Mouse (Mus musculus) hematopoietic stem cell, adult 5-6 weeks (primary cell): Measurements from ENCODE around the gene Fam184b. TPM values are rescaled to one million over a fixed set of nuclear protein-coding genes. Genes with fewer than 3 reads are reported as not detected.

Experiments used
- ATAC-seq, 2 experiments: fragments of 125-278 bp in 1 of 2; replicated peaks in 1 of 2; 2 replicates each; pipeline ENCODE4 v1.8.0; 2016 to 2017; ENCODE audit warnings: inconsistent platforms in 2 of 2, mild to moderate bottlenecking in 2 of 2, moderate number of reproducible peaks in 2 of 2, low read depth in 1 of 2, moderate TSS enrichment in 1 of 2; ENCODE audit not compliant: low FRiP score in 2 of 2, poor library complexity in 2 of 2, severe bottlenecking in 2 of 2, insufficient read depth in 1 of 2, low TSS enrichment in 1 of 2
- total RNA-seq: library from RNA; stranded (forward); fragments of 172-1452, 232-1000 nt; gene quantifications from 2 replicates; pipeline ENCODE4 v1.2.3, GENCODE M21; 2017

Fam184b gene
- total RNA-seq, 1 experiment from 2014 or later = not detected

GRCm38 (mm10) chr5:45638378-45638777 is 1.0 kb downstream of the Fam184b start:
- ATAC-seq = no peak

- ATAC-seq = no peak
Measured at GRCm38 (mm10) chr5:45629470-45629869, 9.9 kb downstream of the Fam184b start.

- no peak for ATAC-seq
Measured at GRCm38 (mm10) chr5:45627771-45628170, 11.6 kb downstream of the Fam184b start.

DNA sequence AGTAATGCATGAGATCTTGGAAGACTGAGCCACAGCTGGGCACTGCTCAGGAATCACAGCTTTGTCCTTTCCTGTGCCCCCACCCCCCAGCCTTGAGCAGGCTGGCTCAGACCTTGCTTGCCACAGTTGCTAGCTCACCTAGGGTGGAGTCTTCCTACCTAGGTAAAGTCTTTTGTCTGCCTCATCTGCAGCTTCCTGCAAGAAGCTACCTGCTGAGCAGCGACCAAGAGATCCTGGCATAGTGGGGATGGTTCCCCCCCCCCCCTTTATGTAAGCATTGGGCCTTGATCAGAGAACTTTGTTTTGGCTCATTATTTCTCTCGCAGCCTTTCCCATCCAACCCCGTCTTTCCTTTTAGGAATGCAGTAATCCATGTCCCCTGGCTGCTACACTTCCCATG is 17.9 kb downstream of the Fam184b start:
- ATAC-seq = no peak

- no peak for ATAC-seq
Measured at GRCm38 (mm10) chr5:45599056-45599455, 40.4 kb downstream of the Fam184b start.

DNA sequence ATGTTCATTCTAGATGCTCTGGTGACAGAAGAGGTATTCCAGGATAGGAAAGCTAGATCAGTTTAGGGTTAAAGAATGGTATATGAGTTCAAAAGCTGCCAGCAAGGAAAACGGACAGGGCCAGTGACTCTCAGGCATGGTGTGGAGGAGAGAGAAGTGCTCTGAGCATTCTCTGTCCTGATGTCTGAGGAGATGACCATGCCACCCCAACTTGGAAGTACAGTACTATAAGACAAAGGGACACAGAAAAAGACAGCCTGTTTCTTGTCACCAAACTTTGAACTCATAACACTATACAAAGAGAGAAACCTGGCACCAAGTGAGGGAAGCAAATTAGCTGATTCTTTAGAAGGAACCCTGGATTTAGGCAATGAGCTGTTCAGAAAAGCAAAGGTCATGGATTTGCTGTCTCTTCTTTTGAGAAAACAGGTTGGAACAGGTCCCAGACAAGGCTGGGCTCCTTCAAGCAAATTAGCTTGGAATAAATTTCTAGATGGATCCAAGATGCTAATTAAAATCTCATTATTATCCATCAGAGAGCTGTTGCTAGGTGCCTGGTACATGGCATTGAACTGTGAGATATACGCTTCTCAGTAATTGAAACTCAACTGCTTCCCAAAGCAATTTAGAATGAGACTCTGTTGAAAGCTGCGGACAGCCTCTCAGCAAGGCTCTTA is 43.9 kb downstream of the Fam184b start:
- no peak for ATAC-seq

GRCm38 (mm10) chr5:45593276-45593675 is 46.1 kb downstream of the Fam184b start:
- ATAC-seq = no peak

GRCm38 (mm10) chr5:45590094-45590493 is 49.3 kb downstream of the Fam184b start:
- no peak for ATAC-seq

DNA sequence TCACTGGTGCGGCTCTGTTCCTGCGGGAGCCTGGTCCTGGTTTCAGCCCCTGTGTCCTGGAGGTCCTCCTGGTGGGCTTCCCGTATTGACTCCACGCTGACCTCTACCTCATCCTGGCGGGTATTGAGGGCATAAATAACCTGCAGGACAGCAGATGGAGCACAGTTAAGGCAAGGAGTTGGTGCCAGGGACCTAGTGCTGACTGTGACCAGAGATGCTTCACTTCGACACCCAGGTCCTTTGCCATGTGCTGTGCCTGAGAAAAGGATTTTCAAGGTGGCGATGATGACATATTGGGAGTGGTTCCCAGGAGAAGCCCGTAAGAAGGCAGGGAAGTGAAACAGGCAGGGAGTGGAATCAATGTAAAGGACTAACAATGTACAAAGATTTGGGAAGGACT is 54.8 kb downstream of the Fam184b start:
- no peak for ATAC-seq

DNA sequence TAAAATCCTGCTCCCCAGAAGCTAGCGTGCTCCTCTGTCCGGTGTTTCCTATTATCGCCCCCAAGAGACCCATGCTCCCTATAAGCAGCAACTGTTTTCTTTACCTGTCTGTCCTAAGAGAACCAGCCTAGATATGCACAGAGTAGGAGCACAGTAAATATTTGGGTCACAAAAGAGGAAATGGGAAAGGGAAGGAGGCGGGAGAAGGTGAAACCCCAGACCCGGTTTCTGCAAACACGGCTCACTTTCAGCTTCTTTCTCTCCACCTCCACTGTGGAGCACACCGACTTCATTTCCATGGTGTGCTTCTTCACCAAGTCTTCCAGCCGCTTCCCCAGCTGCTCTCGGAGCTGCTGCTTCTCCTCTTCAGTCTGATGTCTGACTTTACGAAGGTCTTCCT is 59.1 kb downstream of the Fam184b start:
- ATAC-seq = 0 out of 4 replicates have a peak, but pooled peaks of 1 of the 2 experiments have one; percentile 12

DNA sequence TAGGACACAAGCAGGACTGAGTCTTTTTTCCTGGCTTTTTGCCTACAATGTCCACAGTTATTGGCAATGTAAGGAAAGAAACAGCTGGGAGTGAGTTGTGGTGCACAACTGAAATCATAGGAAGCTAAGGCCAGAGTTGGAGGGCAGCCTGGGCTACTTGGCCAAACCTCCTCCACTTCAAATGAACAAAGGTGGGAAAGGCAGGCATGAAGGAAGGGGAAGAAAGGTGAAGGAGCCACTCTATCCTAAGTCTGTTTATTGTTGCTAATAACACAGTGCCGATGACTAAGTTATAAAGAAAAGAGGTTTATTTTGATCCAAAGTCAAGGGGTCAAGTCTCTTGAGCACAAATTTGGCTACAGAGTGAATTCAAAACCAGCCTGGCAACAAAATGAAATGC is 62.0 kb downstream of the Fam184b start:
- ATAC-seq = no peak

DNA sequence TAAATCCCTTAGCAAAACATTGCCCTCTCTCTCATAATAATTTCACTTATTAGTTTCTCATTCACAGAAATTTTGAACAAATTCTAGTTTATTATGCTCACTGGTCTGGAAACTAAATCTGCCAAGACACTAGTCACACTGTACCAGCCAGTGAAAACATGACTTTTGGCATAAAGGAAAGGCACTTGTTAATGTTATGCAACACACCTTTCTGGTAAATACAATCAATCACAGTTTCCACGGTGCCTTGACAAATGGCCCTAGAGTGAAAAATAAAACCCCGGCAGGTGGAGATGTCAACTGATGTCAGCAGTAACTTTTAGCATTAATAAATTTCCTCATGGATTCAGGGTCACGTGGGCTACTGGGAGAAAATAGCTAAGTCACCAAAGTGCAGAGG is 62.7 kb downstream of the Fam184b start:
- ATAC-seq = no peak

GRCm38 (mm10) chr5:45572816-45573215 is 66.6 kb downstream of the Fam184b start:
- no peak for ATAC-seq

- no peak for ATAC-seq
Measured at GRCm38 (mm10) chr5:45565829-45566228, 73.6 kb downstream of the Fam184b start.

DNA sequence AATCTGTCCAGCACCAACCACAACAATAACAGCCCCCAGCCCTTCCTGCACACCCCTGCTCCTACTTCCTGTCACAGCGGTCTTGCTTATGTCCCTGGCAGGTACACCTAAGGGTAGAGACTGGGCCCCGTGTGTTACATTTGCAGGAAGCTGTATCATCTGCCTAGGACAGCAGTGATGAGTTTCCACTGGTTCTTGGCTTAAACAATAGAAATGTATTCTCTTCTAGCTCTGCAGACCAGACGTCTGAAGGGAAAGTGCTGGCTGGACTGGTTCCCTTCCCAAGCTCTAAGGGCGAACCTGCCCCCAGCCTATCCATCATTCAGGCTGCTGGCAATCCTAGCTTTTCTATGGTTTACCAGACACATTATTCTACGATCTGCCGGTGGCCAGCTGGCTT is 75.4 kb downstream of the Fam184b start:
- ATAC-seq = no peak

- ATAC-seq = no peak
Measured at GRCm38 (mm10) chr5:45549586-45549985, 89.8 kb downstream of the Fam184b start.

DNA sequence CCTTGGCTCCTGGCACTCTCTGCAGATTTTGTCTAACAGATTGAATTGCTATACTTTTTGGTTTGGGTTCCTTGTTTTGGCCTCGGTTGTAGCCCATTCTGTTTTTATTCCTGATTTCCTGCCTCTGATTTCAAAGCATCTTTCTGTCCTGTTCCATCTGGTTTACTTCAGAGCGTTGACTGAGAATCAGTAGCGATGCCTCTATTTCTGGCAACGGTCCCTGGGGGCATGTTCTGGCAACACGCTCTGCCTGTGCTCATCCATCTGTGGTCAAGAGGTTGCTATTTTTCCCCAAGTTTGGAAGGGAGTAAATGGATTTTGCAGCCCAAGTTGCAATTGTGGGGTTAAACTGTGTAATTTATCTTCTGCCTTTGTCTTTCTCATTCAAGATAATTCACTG is 96.0 kb downstream of the Fam184b start:
- ATAC-seq = no peak

- ATAC-seq = no peak
Measured at GRCm38 (mm10) chr5:45539502-45539901, 99.9 kb downstream of the Fam184b start.

- ATAC-seq = no peak
Measured at GRCm38 (mm10) chr5:45535177-45535576, 104.2 kb downstream of the Fam184b start.
